Mouse (Mus musculus): ENCODE data around the gene Hoxc6. TPM values are rescaled to one million over a fixed set of nuclear protein-coding genes. Genes with fewer than 3 reads are reported as not detected.

Hoxc6 gene
- polyA plus RNA-seq, 1 experiment from 2014 or later: not detected

GRCm38 (mm10) chr15:102983716-102984115 is 14.3 kb upstream of the Hoxc6 start:
- no peak overlapping the region for H3K4me3 ChIP-seq (replicated peaks)

DNA sequence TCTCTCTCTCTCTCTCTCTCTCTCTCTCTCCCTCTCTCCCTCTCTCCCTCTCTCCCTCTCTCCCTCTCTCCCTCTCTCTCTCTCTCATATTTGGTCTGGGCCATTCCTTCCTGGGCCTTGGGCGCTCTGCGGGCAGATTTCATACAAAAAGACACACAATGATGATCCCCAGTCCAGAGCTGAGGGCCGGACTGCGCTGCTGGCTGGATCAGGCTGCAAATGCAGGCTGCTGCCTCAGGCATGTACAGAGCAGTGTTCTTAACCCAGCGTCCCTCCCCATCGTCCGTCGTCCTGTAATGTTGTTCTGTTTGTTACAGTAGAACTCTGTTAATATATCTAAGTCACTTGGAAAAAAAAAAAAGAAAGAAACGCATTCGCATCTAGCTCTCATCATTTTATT is 13.5 kb upstream of the Hoxc6 start:
- Histone ChIP-seq H3K4me2 (no peak overlapping the region), H3K27me3 (peaks cover 100% of the 10 kb centered on the region), H3K4me3 (replicated peaks) (no peak overlapping the region), H3K9me3 (no peaks in the 10 kb centered on the region), H3K4me1 (peaks cover 8% of the 10 kb centered on the region), H3K9ac (no peak overlapping the region), H3K36me3 (replicated peaks) (no peaks in the 10 kb centered on the region), H3K27ac (no peak overlapping the region)
- WGBS: 3% methylated on average over 10 of the region's 10 CpGs
- no peak for ATAC-seq (ENCODE audit: low FRiP score)

More at GRCm38 (mm10) chr15:102983716-102984115, 14.3 kb upstream of the Hoxc6 start:
- H3K9me3 ChIP-seq: no peaks in the 10 kb centered on the region
- no peak overlapping the region for H3K4me2 ChIP-seq
- H3K36me3 ChIP-seq (replicated peaks): no peaks in the 10 kb centered on the region
- no peak for ATAC-seq (ENCODE audit: low FRiP score)
- 1% methylated on average over 12 of the region's 12 CpGs for WGBS
- H3K27ac ChIP-seq: no peak overlapping the region
- peaks cover 100% of the 10 kb centered on the region for H3K27me3 ChIP-seq
- H3K9ac ChIP-seq: no peak overlapping the region
- H3K4me1 ChIP-seq: peaks cover 8% of the 10 kb centered on the region

- H3K4me3 ChIP-seq (replicated peaks): no peak overlapping the region
- WGBS: 1% methylated on average over 3 of the region's 3 CpGs
Observed at GRCm38 (mm10) chr15:102984925-102985324, 13.1 kb upstream of the Hoxc6 start.

GRCm38 (mm10) chr15:102987124-102987833 is 10.8 kb upstream of the Hoxc6 start:
- no peaks in the 10 kb centered on the region for H3K36me3 ChIP-seq (replicated peaks)
- H3K27me3 ChIP-seq: peaks cover 100% of the 10 kb centered on the region
- no peak overlapping the region for H3K4me2 ChIP-seq
- 0 out of 2 replicates have a peak, but pooled peaks have one; percentile 60 for ATAC-seq (ENCODE audit: low FRiP score)
- no peak overlapping the region for H3K4me3 ChIP-seq (replicated peaks)
- H3K4me1 ChIP-seq: no peaks in the 10 kb centered on the region
- 1% methylated on average over 21 of the region's 21 CpGs for WGBS
- H3K27ac ChIP-seq: no peak overlapping the region
- H3K9me3 ChIP-seq: no peaks in the 10 kb centered on the region
- no peak overlapping the region for H3K9ac ChIP-seq

More at GRCm38 (mm10) chr15:102984925-102985324, 13.1 kb upstream of the Hoxc6 start:
- Histone ChIP-seq H3K9ac (no peak overlapping the region), H3K4me1 (peaks cover 8% of the 10 kb centered on the region), H3K36me3 (replicated peaks) (no peaks in the 10 kb centered on the region), H3K27ac (no peak overlapping the region), H3K9me3 (no peaks in the 10 kb centered on the region), H3K4me2 (no peak overlapping the region), H3K27me3 (peaks cover 100% of the 10 kb centered on the region)
- ATAC-seq (ENCODE audit: low FRiP score): no peak

- no peak overlapping the region for H3K4me2 ChIP-seq
- WGBS: 8% methylated on average over 5 of the region's 5 CpGs
- H3K9ac ChIP-seq: no peak overlapping the region
Observed at GRCm38 (mm10) chr15:102988078-102988477, 10.0 kb upstream of the Hoxc6 start.

DNA sequence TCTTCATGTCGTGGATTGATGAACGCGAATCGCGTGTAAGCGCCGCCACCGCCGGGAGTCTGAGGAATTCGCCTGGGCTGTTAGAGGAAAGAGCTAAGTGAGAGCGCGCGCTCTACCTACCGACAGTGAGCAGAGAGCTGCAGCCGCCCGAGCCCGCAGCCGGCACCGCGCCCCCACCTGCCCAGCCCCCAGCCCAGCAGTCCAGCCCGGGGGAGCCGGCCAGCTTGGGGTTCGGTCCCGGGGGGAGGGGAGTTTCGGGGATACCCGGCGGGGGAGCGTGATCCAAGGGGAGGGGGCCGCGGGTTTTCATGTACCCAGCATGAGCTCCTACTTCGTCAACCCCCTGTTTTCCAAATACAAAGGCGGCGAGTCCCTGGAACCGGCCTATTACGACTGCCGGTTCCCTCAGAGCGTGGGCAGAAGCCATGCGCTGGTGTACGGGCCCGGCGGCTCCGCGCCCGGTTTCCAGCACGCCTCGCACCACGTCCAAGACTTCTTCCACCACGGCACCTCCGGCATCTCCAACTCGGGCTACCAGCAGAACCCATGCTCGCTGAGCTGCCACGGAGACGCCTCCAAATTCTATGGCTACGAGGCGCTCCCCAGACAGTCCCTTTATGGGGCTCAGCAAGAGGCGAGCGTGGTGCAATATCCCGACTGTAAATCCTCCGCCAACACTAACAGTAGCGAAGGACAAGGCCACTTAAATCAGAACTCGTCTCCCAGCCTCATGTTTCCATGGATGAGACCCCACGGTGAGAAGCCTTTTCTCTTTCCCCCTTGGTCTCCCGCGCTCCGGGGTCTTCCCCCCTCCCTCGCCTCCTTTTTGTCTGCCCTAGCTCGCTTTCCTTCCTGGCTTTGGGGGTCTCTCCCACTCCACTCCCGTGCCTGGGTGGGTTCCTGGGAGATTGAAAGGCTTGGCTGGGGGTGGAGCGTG is 7.3 kb upstream of the Hoxc6 start, which contains the start of gene Hoxc8:
Gene Hoxc8 (plus strand): TSS at position 147 of the 937 bp plus-strand sequence.
- Histone ChIP-seq H3K27me3 (peaks cover 98% of the 10 kb centered on the region), H3K4me1 (no peaks in the 10 kb centered on the region), H3K27ac (no peak within 1 kb of the TSS), H3K36me3 (replicated peaks) (no peaks in the 10 kb centered on the region), H3K4me3 (replicated peaks) (no peak within 1 kb of the TSS), H3K4me2 (no peak within 1 kb of the TSS), H3K9me3 (no peaks in the 10 kb centered on the region), H3K9ac (no peak within 1 kb of the TSS)
- ATAC-seq (ENCODE audit: low FRiP score): no peak
- WGBS: 1% methylated on average over 54 of the region's 69 CpGs

More at GRCm38 (mm10) chr15:102988078-102988477, 10.0 kb upstream of the Hoxc6 start:
- ATAC-seq (ENCODE audit: low FRiP score): no peak
- Histone ChIP-seq H3K4me3 (replicated peaks) (no peak overlapping the region), H3K27me3 (peaks cover 100% of the 10 kb centered on the region), H3K9me3 (no peaks in the 10 kb centered on the region), H3K27ac (no peak overlapping the region), H3K4me1 (no peaks in the 10 kb centered on the region), H3K36me3 (replicated peaks) (no peaks in the 10 kb centered on the region)

GRCm38 (mm10) chr15:102991782-102992181 is 6.3 kb upstream of the Hoxc6 start:
- 2% methylated on average over 7 of the region's 7 CpGs for WGBS
- no peak overlapping the region for H3K4me3 ChIP-seq (replicated peaks)
- H3K36me3 ChIP-seq (replicated peaks): no peaks in the 10 kb centered on the region
- no peak overlapping the region for H3K27ac ChIP-seq
- H3K4me1 ChIP-seq: no peaks in the 10 kb centered on the region
- peaks cover 98% of the 10 kb centered on the region for H3K27me3 ChIP-seq
- H3K4me2 ChIP-seq: no peak overlapping the region
- no peaks in the 10 kb centered on the region for H3K9me3 ChIP-seq
- no peak overlapping the region for H3K9ac ChIP-seq
- no peak for ATAC-seq (ENCODE audit: low FRiP score)

- H3K4me2 ChIP-seq: no peak overlapping the region
Observed at GRCm38 (mm10) chr15:102992206-102992605, 5.9 kb upstream of the Hoxc6 start.

GRCm38 (mm10) chr15:102992863-102993262 is 5.2 kb upstream of the Hoxc6 start:
- Histone ChIP-seq H3K4me1 (no peaks in the 10 kb centered on the region), H3K4me3 (replicated peaks) (no peak overlapping the region), H3K9ac (no peak overlapping the region), H3K27ac (no peak overlapping the region), H3K36me3 (replicated peaks) (no peaks in the 10 kb centered on the region), H3K27me3 (peaks cover 98% of the 10 kb centered on the region), H3K9me3 (no peaks in the 10 kb centered on the region), H3K4me2 (no peak overlapping the region)
- under 1% methylated on average over 3 of the region's 3 CpGs for WGBS
- ATAC-seq (ENCODE audit: low FRiP score): no peak

More at GRCm38 (mm10) chr15:102992206-102992605, 5.9 kb upstream of the Hoxc6 start:
- Histone ChIP-seq H3K4me1 (no peaks in the 10 kb centered on the region), H3K9ac (no peak overlapping the region), H3K27ac (no peak overlapping the region), H3K9me3 (no peaks in the 10 kb centered on the region), H3K27me3 (peaks cover 98% of the 10 kb centered on the region), H3K4me3 (replicated peaks) (no peak overlapping the region), H3K36me3 (replicated peaks) (no peaks in the 10 kb centered on the region)
- WGBS: under 1% methylated on average over 11 of the region's 11 CpGs
- ATAC-seq (ENCODE audit: low FRiP score): no peak

DNA sequence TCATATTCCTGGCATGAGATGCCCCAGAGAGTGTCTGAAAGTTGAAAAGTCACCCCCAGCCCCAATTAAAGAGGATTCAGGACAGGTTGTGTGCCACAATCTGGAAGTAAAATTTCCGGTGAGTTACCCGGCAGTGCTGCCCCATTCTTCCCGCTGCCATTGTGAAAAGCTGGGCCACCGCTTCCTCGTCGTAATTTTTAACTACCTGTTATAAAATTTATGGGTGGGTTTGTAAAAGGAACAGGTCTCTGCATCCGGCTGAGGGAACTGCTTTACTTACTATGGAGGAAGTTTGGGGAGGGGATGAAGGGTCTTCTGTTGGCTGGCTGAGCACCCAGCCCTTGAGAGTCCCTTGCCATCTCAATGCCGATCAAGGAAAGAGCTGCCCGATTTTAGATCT is 1.5 kb upstream of the Hoxc6 start:
- Histone ChIP-seq H3K9me3 (no peaks in the 10 kb centered on the region), H3K27me3 (peaks cover 98% of the 10 kb centered on the region), H3K9ac (no peak overlapping the region), H3K27ac (no peak overlapping the region), H3K4me1 (peaks cover 8% of the 10 kb centered on the region), H3K36me3 (replicated peaks) (no peaks in the 10 kb centered on the region), H3K4me3 (replicated peaks) (no peak overlapping the region), H3K4me2 (no peak overlapping the region)
- WGBS: under 1% methylated on average over 9 of the region's 9 CpGs
- ATAC-seq (ENCODE audit: low FRiP score): no peak

GRCm38 (mm10) chr15:102997431-102997830 is 626 bp upstream of the Hoxc6 start:
- no peak overlapping the region for H3K4me2 ChIP-seq
- WGBS: 1% methylated on average over 3 of the region's 3 CpGs
- H3K27me3 ChIP-seq: peaks cover 98% of the 10 kb centered on the region
- H3K36me3 ChIP-seq (replicated peaks): no peaks in the 10 kb centered on the region
- H3K4me3 ChIP-seq (replicated peaks): no peak overlapping the region
- no peaks in the 10 kb centered on the region for H3K9me3 ChIP-seq
- H3K27ac ChIP-seq: no peak overlapping the region
- peaks cover 8% of the 10 kb centered on the region for H3K4me1 ChIP-seq
- no peak for ATAC-seq (ENCODE audit: low FRiP score)
- no peak overlapping the region for H3K9ac ChIP-seq

- Histone ChIP-seq H3K9ac (no peak overlapping the region), H3K4me3 (replicated peaks) (peak overlapping the region; percentile 29; the same call in 1 of the 2 replicates), H3K4me2 (peak overlapping the region; percentile 47), H3K9me3 (no peaks in the 10 kb centered on the region), H3K36me3 (replicated peaks) (no peaks in the 10 kb centered on the region), H3K27me3 (peaks cover 98% of the 10 kb centered on the region), H3K4me1 (peaks cover 8% of the 10 kb centered on the region), H3K27ac (no peak overlapping the region)
- under 1% methylated on average over 19 of the region's 19 CpGs for WGBS
- peak; percentile 33; the same call in 1 of the 2 replicates for ATAC-seq (ENCODE audit: low FRiP score)
Observed at GRCm38 (mm10) chr15:102998608-102999182, 638 bp downstream of the Hoxc6 start.
